Mouse (Mus musculus): ENCODE measurements around the gene Mapk9. TPM values are rescaled to one million over a fixed set of nuclear protein-coding genes. Genes with fewer than 3 reads are reported as not detected.

Mapk9 gene
- total and polyA plus RNA-seq, 3 experiments: 43.1 to 52.8 TPM; not detected in 1

GRCm38 (mm10) chr11:49811099-49811541, 35.4 kb upstream of the Mapk9 start:
- Histone ChIP-seq H3K27ac (ENCODE audit: control insufficient read depth, low read depth, low read length) (peak overlapping the region; percentile 88), H3K4me1 (ENCODE audit: control insufficient read depth in 1 of 2, insufficient read depth in 2 of 2, low read length in 2 of 2) (peaks cover 14 to 22% of the 10 kb centered on the region in 2 experiments), H3K4me3 (ENCODE audit: control insufficient read depth in 1 of 2, insufficient read depth in 1 of 2, low read depth in 2 of 2, low read length in 2 of 2) (peak overlapping the region; percentile 6 to 30), H3K36me3 (ENCODE audit: control insufficient read depth in 1 of 2, insufficient read depth in 2 of 2, low read length in 2 of 2) (peaks cover 0 to 24% of the 10 kb centered on the region in 2 experiments; a peak in 3 of 4 replicates), H3K9me3 (replicated peaks; ENCODE audit: insufficient read depth, low read length) (no peaks in the 10 kb centered on the region), H3K9ac (ENCODE audit: control insufficient read depth, low read depth, low read length, poor library complexity, severe bottlenecking) (peak overlapping the region; percentile 39), H3K27me3 (ENCODE audit: control insufficient read depth in 1 of 2, insufficient read depth in 2 of 2, low read length in 2 of 2) (no peaks in the 10 kb centered on the region), H3K79me2 (ENCODE audit: control insufficient read depth, insufficient read depth, low read length, poor library complexity) (no peaks in the 10 kb centered on the region)
- DNase-seq (ENCODE audit: low read depth, low spot score): peak; percentile 95
- TF ChIP-seq JUND (IDR thresholded peaks at IDR 0.05; ENCODE audit: low read depth, low read length): peak; percentile 76; the same call in 1 of the 2 replicates
- TF ChIP-seq ZC3H11A (IDR thresholded peaks at IDR 0.05; ENCODE audit: low read depth, low read length): no peak
- no peak; the same call in 1 of the 2 replicates for TF ChIP-seq MYB (IDR thresholded peaks at IDR 0.05; ENCODE audit: low read depth, low read length)
- no peak for TF ChIP-seq HCFC1 (IDR thresholded peaks at IDR 0.05; ENCODE audit: low read depth, low read length)
- TF ChIP-seq TAL1 (IDR thresholded peaks at IDR 0.05; ENCODE audit: low read length): peak; percentile 87
- TF ChIP-seq USF1 (IDR thresholded peaks at IDR 0.05; ENCODE audit: low read depth, low read length): no peak
- no peak for TF ChIP-seq RAD21 (IDR thresholded peaks at IDR 0.05; ENCODE audit: low read depth, low read length)
- no peak for TF ChIP-seq POLR2AphosphoS5 (IDR thresholded peaks at IDR 0.05; ENCODE audit: borderline replicate concordance, low read depth, low read length)
- no peak for TF ChIP-seq USF2 (IDR thresholded peaks at IDR 0.05; ENCODE audit: borderline replicate concordance in 1 of 2, insufficient read depth in 1 of 2, low read depth in 1 of 2, low read length in 2 of 2)
- TF ChIP-seq MYC (IDR thresholded peaks at IDR 0.05; ENCODE audit: low read depth, low read length): peak; percentile 97
- peak; percentile 98 for TF ChIP-seq MXI1 (IDR thresholded peaks at IDR 0.05; ENCODE audit: low read depth, low read length)
- TF ChIP-seq E2F4 (IDR thresholded peaks at IDR 0.05; ENCODE audit: borderline replicate concordance, low read depth, low read length): no peak
- peak; percentile 92 for TF ChIP-seq ETS1 (IDR thresholded peaks at IDR 0.05; ENCODE audit: low read depth, low read length)
- TF ChIP-seq CHD2 (IDR thresholded peaks at IDR 0.05; ENCODE audit: low read length): no peak
- TF ChIP-seq MAFK (IDR thresholded peaks at IDR 0.05; ENCODE audit: borderline replicate concordance, low read depth, low read length): peak; percentile 71; the same call in 1 of the 2 replicates
- peak; percentile 32; the same call in 1 of the 2 replicates for TF ChIP-seq KAT2A (conservative IDR thresholded peaks at IDR 0.05; ENCODE audit: low read depth, low read length)
- no peak for TF ChIP-seq GABPA (IDR thresholded peaks at IDR 0.05; ENCODE audit: low read depth, low read length)
- TF ChIP-seq CTCF (IDR thresholded peaks at IDR 0.05 in 2 of 3, conservative IDR thresholded peaks at IDR 0.05 in 1 of 3; ENCODE audit: control insufficient read depth in 1 of 3, insufficient read depth in 1 of 3, low read depth in 2 of 3, low read length in 3 of 3, poor library complexity in 1 of 3, severe bottlenecking in 1 of 3): no peak
- no peak for TF ChIP-seq CHD1 (IDR thresholded peaks at IDR 0.05; ENCODE audit: low read depth, low read length)
- TF ChIP-seq MAZ (IDR thresholded peaks at IDR 0.05; ENCODE audit: low read depth, low read length): peak; percentile 69
- TF ChIP-seq TCF12 (IDR thresholded peaks at IDR 0.05; ENCODE audit: low read depth, low read length): peak; percentile 83
- TF ChIP-seq MEF2A (IDR thresholded peaks at IDR 0.05; ENCODE audit: extremely low read depth, insufficient replicate concordance, low read depth, low read length, poor library complexity, severe bottlenecking): no peak
- no peak for TF ChIP-seq TBP (IDR thresholded peaks at IDR 0.05; ENCODE audit: low read depth, low read length)
- no peak for TF ChIP-seq ELF1 (IDR thresholded peaks at IDR 0.05; ENCODE audit: low read depth, low read length)
- peak; percentile 44; the same call in 1 of the 2 replicates for TF ChIP-seq ZKSCAN1 (IDR thresholded peaks at IDR 0.05; ENCODE audit: low read depth, low read length)
- peak; percentile 91 for TF ChIP-seq GATA1 (IDR thresholded peaks at IDR 0.05; ENCODE audit: low read depth, low read length)
- TF ChIP-seq MAX (IDR thresholded peaks at IDR 0.05; ENCODE audit: low read length): peak; percentile 96
- peak; percentile 10; the same call in 1 of the 2 replicates for TF ChIP-seq UBTF (IDR thresholded peaks at IDR 0.05; ENCODE audit: borderline replicate concordance, insufficient read depth, low read depth, low read length)
- TF ChIP-seq POLR2AphosphoS2 (IDR thresholded peaks at IDR 0.05; ENCODE audit: low read length): no peak
- TF ChIP-seq NELFE (IDR thresholded peaks at IDR 0.05; ENCODE audit: low read depth, low read length): no peak
- peak in 1 of 2 experiments; percentile 29; a peak in 1 of 4 replicates for TF ChIP-seq POLR2A (IDR thresholded peaks at IDR 0.05; ENCODE audit: control insufficient read depth in 1 of 2, insufficient read depth in 1 of 2, low read depth in 1 of 2, low read length in 2 of 2, poor library complexity in 1 of 2)
- peak in 1 of 2 experiments; percentile 88 for TF ChIP-seq EP300 (IDR thresholded peaks at IDR 0.05; ENCODE audit: low read depth in 1 of 2, low read length in 2 of 2)
- no peak for TF ChIP-seq ZMIZ1 (IDR thresholded peaks at IDR 0.05; ENCODE audit: low read depth, low read length)
- TF ChIP-seq RCOR1 (IDR thresholded peaks at IDR 0.05; ENCODE audit: low read depth, low read length): peak; percentile 98
- TF ChIP-seq SMC3 (IDR thresholded peaks at IDR 0.05; ENCODE audit: low read depth, low read length): no peak
- peak; percentile 48; the same call in 1 of the 2 replicates for TF ChIP-seq NRF1 (IDR thresholded peaks at IDR 0.05; ENCODE audit: insufficient read depth, low read depth, low read length, poor library complexity, severe bottlenecking)
- peak; percentile 46; the same call in 1 of the 2 replicates for TF ChIP-seq ZNF384 (IDR thresholded peaks at IDR 0.05; ENCODE audit: low read depth, low read length)

All from MEL (cell line).